Mouse (Mus musculus) CH12.LX (cell line): ENCODE data around the gene Chaf1b.

Experiments used
- CHD2 ChIP-seq: IDR thresholded peaks from 2 replicates; pipeline ENCODE4 v1.6.1; 2011; ENCODE audit warnings: low read length, improper control_type of control experiment
- ETS1 ChIP-seq: conservative IDR thresholded peaks from 2 replicates; pipeline ENCODE4 v1.6.1; 2012; ENCODE audit warnings: low read depth, mild to moderate bottlenecking, inconsistent platforms, low read length, improper control_type of control experiment, moderate library complexity
- GABPA ChIP-seq: IDR thresholded peaks from 2 replicates; pipeline ENCODE4 v1.6.1; 2012; ENCODE audit warnings: low read depth, low read length, improper control_type of control experiment, inconsistent platforms; ENCODE audit not compliant: insufficient replicate concordance
- MAX ChIP-seq: IDR thresholded peaks from 2 replicates; pipeline ENCODE4 v1.6.1; 2011; ENCODE audit warnings: low read length, improper control_type of control experiment
- POLR2A ChIP-seq: IDR thresholded peaks from 2 replicates; pipeline ENCODE4 v1.6.1; 2011; ENCODE audit warnings: low read depth, mild to moderate bottlenecking, improper control_type of control experiment, low read length
- RCOR1 ChIP-seq: conservative IDR thresholded peaks from 2 replicates; pipeline ENCODE4 v1.6.1; 2012; ENCODE audit warnings: low read depth, mild to moderate bottlenecking, inconsistent platforms, low read length, improper control_type of control experiment
- TCF12 ChIP-seq: IDR thresholded peaks from 2 replicates; pipeline ENCODE4 v1.6.1; 2014; ENCODE audit warnings: low read depth, mild to moderate bottlenecking, inconsistent platforms, low read length, improper control_type of control experiment
- ZC3H11A ChIP-seq: IDR thresholded peaks from 2 replicates; pipeline ENCODE4 v1.6.1; 2012; ENCODE audit warnings: low read depth, mild to moderate bottlenecking, inconsistent platforms, low read length, improper control_type of control experiment
- ZMIZ1 ChIP-seq: IDR thresholded peaks from 2 replicates; pipeline ENCODE4 v1.6.1; 2012; ENCODE audit warnings: low read depth, mild to moderate bottlenecking, inconsistent platforms, low read length, improper control_type of control experiment

DNA sequence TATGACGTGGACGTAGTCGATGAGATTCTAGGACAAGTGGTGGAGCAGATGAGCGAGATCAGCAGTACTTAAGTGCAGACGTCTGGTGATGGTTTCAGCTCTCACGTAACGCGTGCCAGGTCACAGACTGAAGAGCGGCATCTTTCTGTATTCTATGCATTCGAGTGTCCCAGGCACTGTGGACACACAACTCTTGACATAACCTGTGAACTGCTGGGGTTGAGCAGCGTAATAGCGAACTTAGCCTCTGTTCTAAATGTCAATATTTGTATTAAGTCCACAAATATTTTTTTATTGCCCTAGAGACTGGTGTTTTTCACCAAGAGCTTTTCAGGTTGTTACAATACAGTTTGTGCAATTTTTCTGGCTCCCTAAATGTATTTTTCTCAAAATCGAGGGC lies 8.9 kb upstream of the Chaf1b start:
- no peak for TF ChIP-seq POLR2A
- TF ChIP-seq TCF12: no peak
- TF ChIP-seq ETS1: no peak
- TF ChIP-seq GABPA: no peak
- TF ChIP-seq RCOR1: no peak
- no peak for TF ChIP-seq ZC3H11A
- TF ChIP-seq MAX: no peak
- no peak for TF ChIP-seq ZMIZ1
- no peak for TF ChIP-seq CHD2
